Mouse (Mus musculus) adrenal gland, adult (tissue): ENCODE measurements around the gene Cers5.

ENCODE experiments used
- DNase-seq, 2 experiments: peaks; one replicate each; pipeline ENCODE4 v3.0.0; 2022 to 2023; ENCODE audit warnings: low spot score in 1 of 2; ENCODE audit not compliant: inconsistent age in 2 of 2

Gene Cers5

DNA sequence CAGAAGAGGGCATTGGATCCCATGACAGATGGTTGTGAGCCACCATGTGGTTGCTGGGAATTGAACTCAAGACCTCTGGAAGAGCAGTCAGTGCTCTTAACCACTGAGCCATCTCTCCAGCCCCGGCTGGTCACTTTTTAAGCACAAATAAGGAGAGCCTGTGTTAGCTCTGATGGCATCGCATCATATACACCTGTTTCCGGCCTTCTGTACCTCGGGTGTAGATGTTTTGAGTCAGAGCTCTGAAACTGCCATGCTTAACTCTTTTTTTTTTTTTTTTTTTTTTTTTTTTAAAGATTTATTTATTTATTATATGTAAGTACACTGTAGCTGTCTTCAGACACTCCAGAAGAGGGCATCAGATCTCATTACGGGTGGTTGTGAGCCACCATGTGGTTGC is 45.6 kb downstream of the Cers5 start:
- peak in 1 of 2 experiments; percentile 6 for DNase-seq

GRCm38 (mm10) chr15:99726549-99726948 is 46.1 kb downstream of the Cers5 start:
- DNase-seq = peak; percentile 14 to 62

- peak; percentile 96 to 99 for DNase-seq
These were observed 47.1 kb downstream of the Cers5 start, which contains the start of gene Cox14 for GRCm38 (mm10) chr15:99725341-99726155. TSS of gene Cox14 (plus strand) at chr15:99725618.

GRCm38 (mm10) chr15:99724292-99725021 is 48.2 kb downstream of the Cers5 start:
- DNase-seq = peak; percentile 91 to 97

DNA sequence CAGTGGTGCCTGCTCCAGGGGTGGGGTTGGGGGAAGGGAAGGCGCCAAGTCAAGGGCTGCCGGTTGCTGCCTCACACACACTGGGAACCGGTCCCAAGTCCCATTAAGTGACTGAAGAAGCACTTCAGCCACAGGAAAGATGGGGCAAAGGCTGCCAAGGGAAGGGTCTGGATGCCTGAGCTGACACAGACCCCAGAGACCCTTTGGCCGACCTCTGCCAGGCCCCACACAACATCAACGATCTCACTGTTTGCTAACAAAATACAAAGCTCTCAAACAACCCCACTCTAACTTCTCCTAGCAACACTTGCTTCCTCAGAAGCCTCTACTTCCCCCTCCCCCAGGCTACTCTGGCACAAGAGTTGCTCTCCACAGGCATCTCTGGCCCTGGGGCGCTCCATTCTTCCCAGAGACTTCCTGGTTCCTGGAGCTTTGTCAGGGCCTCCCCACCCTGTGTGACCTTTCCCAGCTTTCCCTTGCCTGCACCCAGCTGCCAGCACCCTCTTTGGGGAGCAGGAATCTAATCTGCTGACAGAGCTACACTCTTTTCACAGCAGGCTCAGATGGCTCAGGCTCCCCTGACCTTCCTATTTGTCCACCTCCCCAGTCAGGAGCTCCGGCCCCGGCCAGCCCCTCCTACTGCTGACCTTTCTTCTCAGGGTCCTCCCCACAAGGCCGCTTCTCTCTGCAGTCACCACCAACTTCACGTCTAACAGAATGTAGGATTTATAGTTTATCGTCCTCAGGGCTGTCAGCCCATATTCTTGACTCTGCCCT is 49.0 kb downstream of the Cers5 start:
- peak in 1 of 2 experiments; percentile 94 for DNase-seq

- peak in 1 of 2 experiments; percentile 45 for DNase-seq
These were observed 49.6 kb downstream of the Cers5 start for GRCm38 (mm10) chr15:99723120-99723514.

GRCm38 (mm10) chr15:99721921-99722743 is 50.6 kb downstream of the Cers5 start:
- DNase-seq = peak; percentile 46 to 62

- DNase-seq = no peak
These were observed 52.8 kb downstream of the Cers5 start for GRCm38 (mm10) chr15:99719865-99720264.

GRCm38 (mm10) chr15:99718461-99719021 is 54.1 kb downstream of the Cers5 start:
- DNase-seq = peak in 1 of 2 experiments; percentile 62

DNA sequence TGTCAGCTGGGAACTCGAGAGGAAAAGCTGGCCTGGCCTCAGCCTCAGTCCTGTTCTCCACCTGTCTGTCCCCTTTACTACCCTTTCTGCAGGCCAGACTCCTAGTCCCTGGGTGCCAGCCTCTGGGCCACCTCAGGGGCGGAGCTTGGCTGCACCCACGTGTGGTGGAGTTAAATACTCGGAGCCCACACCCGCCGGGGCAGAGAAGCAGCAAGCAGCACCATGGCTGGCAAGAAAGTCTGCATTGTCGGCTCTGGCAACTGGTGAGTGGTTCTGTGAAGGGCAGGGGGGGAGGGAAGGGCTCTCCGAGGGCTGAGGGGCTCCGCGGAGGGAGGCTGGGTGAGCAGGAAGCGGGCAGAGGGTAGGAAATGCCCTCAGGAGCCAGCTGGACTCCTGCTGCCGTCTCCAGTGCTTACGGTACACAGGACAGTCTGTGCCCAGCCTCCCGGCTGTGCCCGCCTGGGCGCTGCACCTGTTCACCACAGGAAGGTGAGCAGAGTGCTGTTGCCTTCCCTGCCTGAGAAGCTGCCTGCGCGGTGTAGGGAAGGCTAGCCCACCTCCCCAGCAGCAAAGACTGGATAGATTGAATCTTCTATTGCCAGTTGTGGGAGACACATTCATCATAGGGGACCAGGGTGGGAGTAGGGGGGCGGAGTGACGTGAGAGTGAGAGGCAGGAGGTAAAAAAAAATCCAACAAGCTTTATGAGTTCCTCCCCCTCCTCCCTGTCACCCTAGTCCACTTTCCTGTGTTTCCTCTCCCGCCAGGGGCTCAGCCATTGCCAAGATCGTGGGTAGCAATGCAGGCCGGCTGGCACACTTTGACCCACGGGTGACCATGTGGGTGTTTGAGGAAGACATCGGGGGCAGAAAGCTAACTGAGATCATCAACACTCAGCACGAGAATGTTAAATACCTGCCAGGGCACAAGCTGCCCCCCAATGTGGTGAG is 55.0 kb downstream of the Cers5 start, which contains the start of gene Gpd1:
TSS of gene Gpd1 (plus strand) at position 130 of the 949 bp plus-strand sequence.
- DNase-seq = peak; percentile 82 to 92

GRCm38 (mm10) chr15:99716814-99717213 is 55.9 kb downstream of the Cers5 start:
- peak in 1 of 2 experiments; percentile 47 for DNase-seq

DNA sequence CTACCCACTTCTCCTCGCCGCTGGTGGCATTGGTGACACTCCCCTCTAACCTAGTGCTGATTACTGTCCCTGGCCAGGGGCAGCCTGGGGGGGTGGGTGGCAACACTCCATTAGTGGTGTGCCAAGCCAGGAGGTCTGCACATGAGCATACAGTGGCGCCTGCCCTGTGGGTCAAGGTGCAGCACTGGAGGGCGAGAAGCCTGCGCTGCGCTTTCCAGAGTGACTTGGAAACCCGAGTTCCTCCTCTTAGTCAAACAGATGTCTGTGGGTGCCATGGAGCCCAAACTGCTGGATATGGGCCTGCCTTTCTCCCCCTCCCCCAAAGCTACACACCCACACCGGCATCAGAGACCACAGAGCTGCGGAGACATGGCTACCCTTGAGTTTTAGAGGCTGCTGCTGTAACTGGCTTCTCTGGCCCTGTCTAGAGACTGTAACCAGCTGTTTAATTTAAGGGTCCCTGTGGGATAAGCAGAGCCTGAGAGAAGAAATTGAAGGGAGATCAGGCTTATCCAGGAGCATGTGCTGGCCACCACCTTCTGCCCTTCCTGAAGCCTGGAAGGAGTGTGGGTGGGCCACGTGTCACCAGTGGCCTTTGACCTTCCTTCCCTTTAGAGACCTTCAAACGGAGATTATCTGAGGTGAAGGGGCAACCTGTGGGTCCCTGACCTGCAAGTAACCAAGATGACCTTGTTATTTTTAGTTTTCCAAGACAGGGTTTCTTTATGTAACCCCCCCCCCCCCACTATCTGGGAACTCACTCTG is 56.5 kb downstream of the Cers5 start:
- peak in 1 of 2 experiments; percentile 74 for DNase-seq

- DNase-seq = peak; percentile 61 to 83
These were observed 57.3 kb downstream of the Cers5 start for GRCm38 (mm10) chr15:99715361-99715865.

- DNase-seq = peak; percentile 83 to 92
These were observed 57.8 kb downstream of the Cers5 start for GRCm38 (mm10) chr15:99714858-99715257.

DNA sequence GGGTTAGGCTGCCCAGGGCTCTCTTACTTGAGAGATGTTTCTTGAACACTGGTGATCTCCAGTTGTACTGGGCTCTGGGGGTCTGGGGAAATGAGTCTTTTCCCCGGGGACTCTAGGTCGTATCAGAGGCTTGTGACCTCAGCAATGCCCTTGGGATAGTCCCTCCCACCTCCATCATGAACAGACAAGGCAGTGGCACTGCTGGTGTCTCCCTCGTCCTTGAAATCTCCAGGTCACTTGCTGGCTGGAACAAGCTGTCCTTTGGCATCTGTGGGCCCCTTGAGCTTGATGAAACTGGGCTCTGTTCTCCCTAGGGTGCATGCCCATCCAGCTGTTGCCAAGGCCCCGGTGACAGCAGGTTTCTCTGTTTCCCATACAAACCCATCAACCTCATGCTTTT is 58.5 kb downstream of the Cers5 start:
- peak; percentile 92 to 93 for DNase-seq

DNA sequence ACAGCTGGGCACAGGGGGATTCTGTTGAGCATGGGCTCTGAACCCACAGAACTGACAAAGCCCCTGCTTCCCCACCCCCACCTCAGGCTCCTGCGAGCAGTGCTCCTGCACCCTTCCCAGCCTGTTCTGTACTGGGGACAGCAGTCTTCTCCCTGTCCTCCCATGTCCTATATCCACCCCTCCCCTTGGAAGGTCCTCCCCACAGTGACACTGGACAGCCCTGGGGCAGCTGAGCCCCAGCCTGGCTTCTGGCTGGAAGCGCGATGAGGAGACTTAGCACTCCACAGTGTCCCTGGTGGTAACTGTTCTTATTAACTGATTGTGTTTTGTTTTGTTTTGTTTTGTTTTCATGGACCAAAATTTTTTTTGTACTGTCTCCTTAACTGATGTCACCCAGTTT is 59.1 kb downstream of the Cers5 start:
- DNase-seq = peak in 1 of 2 experiments; percentile 58

- DNase-seq = peak in 1 of 2 experiments; percentile 69
These were observed 59.8 kb downstream of the Cers5 start for GRCm38 (mm10) chr15:99712666-99713559.
